Mouse (Mus musculus) gastrocnemius, postnatal 10 days (tissue): ENCODE results near the gene Rffl. TPM values are rescaled to one million over a fixed set of nuclear protein-coding genes. Genes with fewer than 3 reads are reported as not detected.

Source experiments
- DNase-seq: peaks from one replicate; pipeline ENCODE4 v3.0.0; 2021; ENCODE audit warnings: mixed read lengths
- total RNA-seq, 2 experiments: library from RNA; stranded (reverse); gene quantifications; 2 replicates each; pipeline ENCODE4 v1.2.3; 2021

Rffl gene
- total RNA-seq, 2 experiments from 2014 or later: 5.5 to 7.6 TPM

DNA sequence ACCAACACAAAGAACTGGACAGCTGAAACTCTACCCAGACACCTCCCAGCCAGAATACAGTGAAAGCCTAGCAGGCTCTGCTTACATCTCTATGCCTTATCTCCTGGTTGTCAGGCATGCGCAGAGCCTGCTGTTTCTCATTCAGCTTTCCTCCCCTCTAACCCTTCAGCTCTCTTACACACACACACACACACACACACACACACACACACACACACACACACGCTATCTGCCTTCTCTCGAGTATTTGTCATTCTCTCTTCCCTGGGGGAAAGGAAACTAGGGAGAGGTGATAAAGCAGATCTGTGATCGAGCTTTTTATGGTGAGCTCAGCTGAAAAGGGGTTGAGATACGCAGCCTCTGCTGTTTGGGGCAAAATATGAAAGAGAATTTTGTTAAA lies 3.9 kb upstream of the Rffl start:
- no peak for DNase-seq

DNA sequence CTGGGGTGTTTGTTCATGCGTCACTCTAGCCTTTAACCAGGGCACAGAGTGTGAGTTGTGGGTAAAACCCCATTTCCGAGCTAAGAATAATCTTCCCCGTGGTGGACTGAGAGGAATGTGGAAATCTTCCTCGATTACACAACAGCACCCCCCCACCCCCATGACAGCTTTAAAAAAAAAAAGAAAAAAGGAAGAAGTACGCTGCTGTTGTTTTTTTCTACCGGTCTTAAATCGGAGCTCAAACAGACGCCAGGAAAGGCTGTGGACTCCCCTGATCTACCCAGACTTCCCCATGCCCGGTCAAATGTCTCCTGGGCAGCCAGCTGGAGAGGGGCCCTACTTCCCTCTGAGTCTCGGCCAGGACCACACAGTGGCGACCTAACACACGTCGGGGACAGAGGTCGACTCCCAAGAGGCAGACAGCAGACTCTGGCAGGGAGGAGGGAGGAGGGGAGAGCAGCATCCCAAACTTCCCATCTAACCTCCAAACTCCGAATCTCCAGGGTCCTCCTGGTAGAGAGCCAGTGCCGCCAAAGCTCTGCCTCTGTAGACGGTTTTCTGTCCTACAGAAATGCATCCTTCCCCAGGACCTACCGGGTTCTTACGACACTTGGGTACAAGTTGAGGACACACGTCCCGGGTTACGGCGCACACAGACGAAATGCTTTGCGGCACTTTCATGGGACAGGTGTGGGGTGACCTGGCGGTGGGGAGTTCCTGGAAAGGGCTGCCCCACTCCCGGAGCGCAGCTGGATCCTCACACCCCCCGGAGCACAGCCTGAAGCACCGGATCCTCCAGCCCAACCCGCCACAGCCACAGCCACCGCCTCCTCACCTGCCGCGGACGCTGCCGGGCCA lies 608 bp downstream of the Rffl start:
- DNase-seq: peak; percentile 60

DNA sequence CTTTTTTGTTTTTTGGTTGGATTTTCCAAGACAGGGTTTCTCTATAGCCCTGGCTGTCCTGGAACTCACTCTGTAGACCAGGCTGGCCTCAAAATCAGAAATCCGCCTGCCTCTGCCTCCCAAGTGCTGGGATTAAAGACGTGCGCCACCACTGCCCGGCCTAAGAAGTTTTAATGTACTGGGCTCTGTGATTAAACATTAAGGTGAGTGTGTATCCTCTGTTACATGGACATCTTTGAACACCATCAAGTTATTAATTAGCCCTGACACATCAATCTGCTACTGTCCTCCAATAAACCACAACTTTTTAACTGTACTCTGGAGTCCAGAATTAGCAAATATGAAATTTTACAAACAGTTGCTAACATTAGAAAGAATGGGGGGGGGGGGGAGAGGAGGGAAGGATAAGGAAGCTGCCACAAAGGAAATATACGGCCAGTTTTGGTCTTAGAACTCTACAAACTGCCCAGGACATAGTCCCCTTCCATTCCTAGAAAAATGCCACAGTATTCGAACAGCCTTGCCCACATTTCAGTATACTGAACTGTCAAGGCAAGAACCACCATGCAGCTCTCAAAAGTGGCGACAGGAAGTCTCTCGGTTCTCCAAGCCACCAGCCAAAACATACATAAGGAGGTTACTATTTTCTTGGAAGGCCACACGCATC lies 1.4 kb downstream of the Rffl start:
- no peak for DNase-seq

DNA sequence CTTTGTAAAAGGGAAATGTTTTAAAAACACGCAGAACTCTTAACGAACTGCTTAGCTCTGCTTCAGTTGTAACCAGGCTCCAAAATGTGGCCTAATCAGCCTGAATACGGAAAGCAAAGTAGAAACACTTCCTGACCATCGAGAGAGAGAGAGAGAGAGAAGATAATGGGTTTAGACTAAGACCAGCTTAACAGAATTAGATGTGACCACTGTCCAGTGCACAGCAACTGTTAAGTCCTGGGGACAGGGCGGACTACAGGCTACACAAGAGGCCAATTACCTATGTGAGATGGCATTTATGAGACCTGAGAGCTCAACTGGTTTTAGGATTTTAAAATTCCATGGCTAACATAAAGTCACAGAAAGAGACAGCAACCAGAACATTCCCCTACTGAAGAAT lies 3.1 kb downstream of the Rffl start:
- no peak for DNase-seq

DNA sequence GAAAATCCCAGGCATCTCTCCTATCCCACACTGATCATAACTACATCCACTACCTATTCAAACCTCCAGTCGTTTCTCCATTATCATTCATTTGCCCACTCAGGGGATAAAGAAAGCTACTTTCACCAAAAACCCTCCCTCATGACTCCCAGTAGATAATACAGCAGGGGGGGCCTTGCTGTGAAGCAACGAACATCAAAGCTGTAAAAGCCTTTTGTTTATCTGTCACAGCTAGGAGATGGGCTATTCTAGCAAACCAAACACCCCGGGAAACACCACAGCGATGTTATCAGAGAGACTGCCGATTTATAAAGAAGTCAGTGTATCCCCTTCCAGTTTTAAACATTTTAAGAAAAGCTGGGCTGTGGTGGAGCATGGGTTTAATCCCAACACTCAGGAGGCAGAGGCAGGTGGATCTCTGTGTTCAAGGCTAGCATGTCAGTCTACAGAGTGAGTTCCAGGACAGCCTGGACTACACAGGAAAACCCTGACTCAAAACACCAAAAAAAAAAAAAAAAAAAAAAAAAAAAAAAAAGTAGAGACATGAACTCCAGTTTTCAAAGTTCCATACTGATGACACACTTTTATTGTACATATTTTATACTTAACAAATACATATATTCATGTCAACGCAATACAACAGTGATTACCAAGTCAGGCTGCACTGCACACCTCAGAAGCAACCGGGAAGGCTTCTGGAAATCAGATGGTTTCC lies 4.0 kb downstream of the Rffl start:
- DNase-seq: no peak

DNA sequence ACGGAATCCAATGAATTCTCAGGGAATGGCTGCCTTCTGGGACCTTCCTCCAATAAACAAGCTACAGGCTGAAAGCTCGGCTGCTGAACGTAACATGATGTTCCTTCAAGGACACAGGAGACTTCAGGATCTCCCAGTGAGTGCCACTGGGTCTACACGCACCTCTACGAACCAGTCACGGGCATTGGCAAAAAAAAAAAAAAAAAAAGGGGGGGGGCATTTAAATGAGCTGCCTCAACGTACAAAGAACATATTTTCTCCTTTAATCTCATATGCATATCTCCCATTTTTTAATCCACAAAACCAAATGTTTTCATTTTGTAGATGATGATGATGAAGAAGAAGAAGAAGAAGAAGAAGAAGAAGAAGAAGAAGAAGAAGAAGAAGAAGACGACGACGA lies 5.1 kb downstream of the Rffl start:
- no peak for DNase-seq

DNA sequence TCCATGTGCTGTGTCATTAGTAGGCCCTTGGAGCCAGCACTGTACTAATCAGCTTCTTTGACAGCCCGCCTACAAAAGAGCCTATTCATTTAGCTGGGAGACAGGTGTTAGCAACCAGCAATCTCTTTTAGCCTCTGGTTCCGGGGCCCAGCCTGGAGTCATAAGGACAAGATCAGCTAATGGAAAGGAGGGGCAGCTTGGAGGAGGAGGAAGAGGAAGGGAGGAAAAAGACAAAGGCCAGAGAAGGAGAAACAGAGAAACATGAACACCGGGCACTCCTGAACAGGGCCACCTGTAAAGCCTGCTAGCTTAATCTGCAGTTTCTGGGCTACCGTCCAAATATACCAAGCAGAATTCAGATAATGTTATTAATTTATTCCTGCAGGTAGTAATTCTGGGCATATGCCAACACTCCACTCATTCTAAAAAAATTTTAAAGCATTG lies 7.5 kb downstream of the Rffl start:
- DNase-seq: no peak

DNA sequence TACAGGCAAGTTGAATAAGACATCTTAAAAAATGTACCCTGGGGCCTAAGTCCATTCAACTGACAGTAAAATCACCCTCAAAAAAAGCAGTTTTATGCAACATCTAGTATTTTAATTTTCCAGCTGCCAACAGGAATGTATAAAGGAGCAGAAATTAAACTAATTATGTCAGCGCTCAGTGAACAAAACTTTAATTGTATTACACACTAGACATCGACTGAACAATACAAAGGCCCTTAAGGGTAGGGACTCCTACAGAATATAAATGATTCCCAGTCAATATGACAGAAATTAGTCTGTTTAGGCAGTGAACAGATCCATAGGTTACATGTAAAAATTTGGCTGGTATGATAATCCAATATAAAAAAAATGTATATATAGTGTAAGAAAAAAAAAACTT lies 8.0 kb downstream of the Rffl start:
- no peak for DNase-seq

DNA sequence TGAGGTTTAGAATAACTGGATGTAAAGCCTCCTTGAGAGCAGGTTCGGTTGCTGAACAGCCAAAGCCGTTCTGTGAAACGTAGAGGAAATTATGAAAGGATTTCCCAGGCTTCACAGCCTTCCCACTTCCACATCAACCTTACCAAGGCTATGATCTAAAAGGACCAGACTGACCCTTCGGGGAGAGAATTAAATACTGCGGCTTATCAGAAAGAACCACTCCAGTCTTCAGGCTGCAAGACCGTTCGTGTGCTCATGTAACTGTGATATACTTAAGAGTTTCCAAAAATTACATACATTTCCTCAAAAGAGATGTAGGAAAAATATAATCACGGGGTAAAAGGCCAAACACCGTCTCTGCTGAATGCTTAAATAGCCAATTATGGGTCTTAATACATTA lies 8.4 kb downstream of the Rffl start:
- DNase-seq: no peak

DNA sequence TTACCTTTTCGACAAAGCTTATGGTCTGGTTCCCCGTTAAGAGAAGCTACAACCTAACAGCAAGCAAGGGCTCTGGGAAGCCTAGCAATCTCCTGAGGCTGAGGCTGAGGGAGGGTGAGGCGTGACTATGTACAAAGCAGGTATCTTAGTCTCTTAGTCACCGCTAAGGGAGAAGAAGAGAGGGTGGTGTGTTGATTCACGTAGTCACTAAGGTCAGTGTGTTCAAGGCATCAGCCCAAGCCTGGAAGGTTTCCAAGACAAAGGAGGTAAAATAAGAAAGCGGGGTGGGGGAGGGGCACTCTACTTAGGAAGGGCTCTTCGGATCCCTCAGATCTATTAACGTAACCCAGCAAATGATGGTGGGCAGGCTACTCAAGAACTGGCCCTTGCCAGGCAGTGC lies 9.5 kb downstream of the Rffl start:
- DNase-seq: no peak

GRCm38 (mm10) chr11:82860759-82861158 lies 10.3 kb downstream of the Rffl start:
- no peak for DNase-seq

DNA sequence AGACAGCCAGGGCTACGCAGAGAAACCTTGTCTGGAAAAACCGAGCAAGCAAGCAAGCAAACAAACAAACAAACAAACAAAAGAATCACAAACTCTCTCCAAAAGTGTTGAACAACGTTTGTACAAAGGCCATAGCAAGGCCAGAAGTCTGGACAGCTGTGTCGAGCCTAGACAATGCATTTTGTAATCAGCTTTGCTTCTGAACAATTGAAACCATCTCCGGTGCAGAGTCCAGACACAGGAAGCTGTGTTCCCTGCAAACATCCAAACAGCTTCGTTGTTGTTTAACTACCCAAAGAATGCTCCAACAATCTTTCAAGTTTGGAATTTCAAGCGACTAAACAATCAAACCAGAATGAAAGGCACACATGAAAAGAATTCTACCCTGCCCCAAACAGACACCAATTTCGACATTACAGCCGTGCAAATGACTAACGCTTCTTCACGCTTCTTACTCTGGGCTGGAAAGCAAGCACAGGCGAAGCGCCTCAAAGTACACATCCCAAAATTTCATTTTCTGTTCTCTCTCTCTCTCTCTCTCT lies 13.6 kb downstream of the Rffl start:
- no peak for DNase-seq

- peak; percentile 19 for DNase-seq
Measured at GRCm38 (mm10) chr11:82856032-82856431, 15.0 kb downstream of the Rffl start.

DNA sequence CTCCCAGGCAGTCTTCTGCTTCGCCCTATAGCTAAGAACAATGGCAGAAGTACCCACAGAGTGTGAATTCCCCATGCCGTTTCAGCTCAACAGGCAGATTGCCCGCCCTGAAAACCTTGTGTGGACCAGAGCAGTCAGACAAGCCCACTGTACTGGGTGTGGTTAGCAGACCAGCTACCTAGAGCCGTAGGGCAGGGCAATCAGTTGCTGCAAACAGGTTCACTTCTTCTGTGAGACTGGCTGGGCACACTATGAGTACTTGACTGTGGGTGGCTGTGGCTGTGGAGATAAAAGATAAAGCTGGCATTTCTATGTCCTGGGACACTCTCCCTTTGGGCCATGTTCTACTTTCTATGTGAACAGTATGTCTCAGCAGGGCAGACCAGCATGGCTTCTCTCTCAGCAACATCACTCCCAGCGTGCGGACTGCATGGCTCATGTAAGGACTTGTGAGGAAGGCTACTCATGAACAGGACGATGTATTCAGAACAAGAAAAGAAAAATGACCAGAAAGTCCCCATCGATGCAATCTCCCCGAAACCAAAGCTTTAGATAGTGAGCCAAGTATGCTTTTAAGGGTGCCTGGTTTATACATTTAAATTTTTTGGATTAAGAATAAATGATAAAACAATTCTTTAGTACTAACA lies 15.6 kb downstream of the Rffl start:
- DNase-seq: no peak

GRCm38 (mm10) chr11:82854111-82854510 lies 16.9 kb downstream of the Rffl start:
- DNase-seq: no peak

DNA sequence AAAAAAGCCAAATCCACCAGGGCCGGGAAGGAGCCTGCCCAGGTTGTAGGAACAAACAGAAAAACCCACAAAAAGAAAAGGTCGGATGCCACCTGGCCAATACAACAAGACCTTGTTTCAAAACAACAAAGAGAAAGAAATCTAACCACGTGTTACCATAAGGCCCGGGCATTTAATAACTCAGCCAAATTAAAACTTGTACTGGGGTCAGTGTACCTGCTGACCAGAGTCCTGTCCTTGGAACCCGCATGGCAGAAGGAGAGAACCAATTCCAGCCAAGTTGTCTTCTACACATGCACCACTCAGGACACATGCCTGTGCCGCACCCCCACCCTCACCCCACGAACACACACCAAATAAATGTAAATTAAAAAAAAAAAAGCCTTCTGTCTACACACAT lies 18.1 kb downstream of the Rffl start:
- DNase-seq: no peak

- no peak for DNase-seq
Measured at GRCm38 (mm10) chr11:82852540-82852939, 18.5 kb downstream of the Rffl start.

- no peak for DNase-seq
Measured at GRCm38 (mm10) chr11:82852115-82852514, 18.9 kb downstream of the Rffl start.

GRCm38 (mm10) chr11:82850259-82850658 lies 20.8 kb downstream of the Rffl start:
- no peak for DNase-seq

GRCm38 (mm10) chr11:82847571-82848000 lies 23.4 kb downstream of the Rffl start:
- DNase-seq: no peak

- DNase-seq: no peak
Measured at GRCm38 (mm10) chr11:82846938-82847337, 24.1 kb downstream of the Rffl start.

DNA sequence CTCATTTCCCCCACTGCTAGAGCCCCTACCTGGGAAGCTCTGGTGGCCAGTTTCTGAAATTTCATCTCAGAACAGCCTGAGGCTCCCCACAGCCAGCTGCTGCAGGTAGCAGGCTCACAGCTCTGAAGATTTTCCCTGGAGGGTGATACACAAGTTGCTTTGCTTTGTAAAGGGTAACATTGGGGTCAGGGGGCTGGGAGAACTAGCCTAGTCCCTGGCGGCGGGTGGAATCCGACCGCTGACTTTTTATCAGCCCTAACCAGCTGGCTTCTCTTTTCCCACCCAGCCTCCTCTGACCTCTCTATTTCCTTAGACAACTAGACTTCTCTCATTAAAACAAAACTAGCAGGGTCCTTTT lies 25.0 kb downstream of the Rffl start:
- DNase-seq: no peak
